Mouse (Mus musculus) bone marrow macrophage, adult 2 months (primary cell): ENCODE measurements around the gene Sim2.

Experiments used
- CTCF ChIP-seq: IDR thresholded peaks from 2 replicates; pipeline ENCODE4 v1.5.1; 2012; ENCODE audit warnings: low read depth, mild to moderate bottlenecking, low read length, moderate library complexity
- POLR2A ChIP-seq: IDR thresholded peaks from 2 replicates; pipeline ENCODE4 v1.6.1; 2012; ENCODE audit warnings: mild to moderate bottlenecking, low read depth, low read length, borderline replicate concordance

- no peak for TF ChIP-seq POLR2A
- no peak for TF ChIP-seq CTCF
Observed at GRCm38 (mm10) chr16:94170218-94170617, 85.5 kb downstream of the Sim2 start.
